Mouse (Mus musculus) liver, embryonic 12.5 days (tissue): Measurements from ENCODE around the gene Emid1. TPM values are rescaled to one million over a fixed set of nuclear protein-coding genes. Genes with fewer than 3 reads are reported as not detected.
"Not testable (repeated sequence)": the region's sequence is repeated elsewhere in the genome, so short reads cannot be mapped to it uniquely, and the experiment has no call there.

Experiments used
- ATAC-seq: fragments of 200-750 bp; cut with Nextera tagmentation; 2 replicates; pipeline ENCODE4 v1.8.0; 2017; ENCODE audit warnings: moderate number of reproducible peaks, mild to moderate bottlenecking, moderate library complexity
- H3K27ac ChIP-seq: fragments of 300-500 bp; sonication (generic); 2 replicates; pipeline ENCODE4 v1.5.1; 2016; ENCODE audit warnings: mild to moderate bottlenecking
- H3K27me3 ChIP-seq: fragments of 300-500 bp; sonication (generic); replicated peaks from 2 replicates; pipeline ENCODE4 v1.6.1; 2016; ENCODE audit warnings: mild to moderate bottlenecking, moderate library complexity
- H3K36me3 ChIP-seq: fragments of 300-500 bp; sonication (generic); 2 replicates; pipeline ENCODE4 v1.6.1; 2016; ENCODE audit warnings: mild to moderate bottlenecking, moderate library complexity
- H3K4me1 ChIP-seq: fragments of 300-500 bp; sonication (generic); 2 replicates; pipeline ENCODE4 v1.6.1; 2016
- H3K4me2 ChIP-seq: fragments of 300-500 bp; sonication (generic); 2 replicates; pipeline ENCODE4 v1.6.1; 2016; ENCODE audit warnings: mild to moderate bottlenecking, moderate library complexity
- H3K4me3 ChIP-seq: fragments of 300-500 bp; sonication (generic); 2 replicates; pipeline ENCODE4 v1.5.1; 2016; ENCODE audit warnings: mild to moderate bottlenecking, moderate library complexity
- H3K9ac ChIP-seq: fragments of 300-500 bp; sonication (generic); 2 replicates; pipeline ENCODE4 v1.6.1; 2016; ENCODE audit warnings: mild to moderate bottlenecking, moderate library complexity
- H3K9me3 ChIP-seq: fragments of 300-500 bp; sonication (generic); replicated peaks from 2 replicates; pipeline ENCODE4 v1.6.1; 2016; ENCODE audit warnings: mild to moderate bottlenecking, moderate library complexity
- WGBS: fragments of 180-500 bp; shearing (Covaris S2); methylation state at CpG from one replicate; pipeline ENCODE4 v1.1.7; 2016; ENCODE audit not compliant: insufficient replicate concordance; 5-methylcytosine and 5-hydroxymethylcytosine counted together
- polyA plus RNA-seq: library from polyadenylated mRNA; unstranded; fragments of >200 nt; fragmentation: Nextera tagmentation; extraction: Ambion mirVana; gene quantifications from 2 replicates; pipeline ENCODE4 v1.2.1, GENCODE M21; 2016

Emid1 gene
- polyA plus RNA-seq, 1 experiment from 2014 or later: 9.1 TPM

GRCm38 (mm10) chr11:5100283-5100682 is 51.8 kb downstream of the Emid1 start:
- 3% methylated on average over 7 of the region's 7 CpGs for WGBS
- no peak for ATAC-seq
- H3K36me3 ChIP-seq: peaks cover 46% of the 10 kb centered on the region
- peaks cover 57% of the 10 kb centered on the region for H3K4me1 ChIP-seq
- H3K27ac ChIP-seq: peak overlapping the region; percentile 91
- H3K27me3 ChIP-seq: no peaks in the 10 kb centered on the region
- peak overlapping the region; percentile 100 for H3K4me3 ChIP-seq
- H3K9ac ChIP-seq: peak overlapping the region; percentile 100
- H3K9me3 ChIP-seq: no peaks in the 10 kb centered on the region
- H3K4me2 ChIP-seq: peak overlapping the region; percentile 81

GRCm38 (mm10) chr11:5099576-5100183 is 52.4 kb downstream of the Emid1 start:
- Histone ChIP-seq H3K9me3 (no peaks in the 10 kb centered on the region), H3K4me2 (peak overlapping the region; percentile 81), H3K9ac (peak overlapping the region; percentile 100), H3K36me3 (peaks cover 41% of the 10 kb centered on the region), H3K4me1 (peaks cover 59% of the 10 kb centered on the region), H3K4me3 (peak overlapping the region; percentile 100), H3K27ac (peak overlapping the region; percentile 91), H3K27me3 (no peaks in the 10 kb centered on the region)
- ATAC-seq: peak; percentile 65
- WGBS: under 1% methylated on average over 31 of the region's 31 CpGs

- peak within 1 kb of the TSS; percentile 100 for H3K4me3 ChIP-seq
- peaks cover 64% of the 10 kb centered on the region for H3K4me1 ChIP-seq
- peak; percentile 85 for ATAC-seq
- H3K27ac ChIP-seq: peak within 1 kb of the TSS; percentile 91
- WGBS: under 1% methylated on average over 89 of the region's 92 CpGs
- no peaks in the 10 kb centered on the region for H3K27me3 ChIP-seq
- peak within 1 kb of the TSS; percentile 81 for H3K4me2 ChIP-seq
- H3K9me3 ChIP-seq: no peaks in the 10 kb centered on the region
- H3K36me3 ChIP-seq: peaks cover 39% of the 10 kb centered on the region
- H3K9ac ChIP-seq: peak within 1 kb of the TSS; percentile 100
Observed at GRCm38 (mm10) chr11:5098736-5099542, 53.1 kb downstream of the Emid1 start, which contains the start of the genes Rhbdd3 and Ewsr1. Gene Rhbdd3, plus strand, starts transcription at chr11:5098926. Gene Ewsr1, minus strand, starts transcription at chr11:5099266.

GRCm38 (mm10) chr11:5098035-5098735 is 53.9 kb downstream of the Emid1 start:
- Histone ChIP-seq H3K9me3 (no peaks in the 10 kb centered on the region), H3K4me1 (peaks cover 64% of the 10 kb centered on the region), H3K4me2 (peak overlapping the region; percentile 81), H3K9ac (peak overlapping the region; percentile 100), H3K27ac (peak overlapping the region; percentile 91), H3K27me3 (no peaks in the 10 kb centered on the region), H3K4me3 (peak overlapping the region; percentile 100), H3K36me3 (peaks cover 39% of the 10 kb centered on the region)
- ATAC-seq: peak; percentile 19
- under 1% methylated on average over 44 of the region's 44 CpGs for WGBS

GRCm38 (mm10) chr11:5096480-5097020 is 55.5 kb downstream of the Emid1 start:
- H3K36me3 ChIP-seq: peaks cover 50% of the 10 kb centered on the region
- H3K9me3 ChIP-seq: no peaks in the 10 kb centered on the region
- peak overlapping the region; percentile 81 for H3K4me2 ChIP-seq
- peak overlapping the region; percentile 91; the same call in 1 of the 2 replicates for H3K27ac ChIP-seq
- H3K9ac ChIP-seq: peak overlapping the region; percentile 100
- H3K27me3 ChIP-seq: no peaks in the 10 kb centered on the region
- H3K4me1 ChIP-seq: peaks cover 47% of the 10 kb centered on the region
- 46% methylated on average over 8 of the region's 8 CpGs for WGBS
- peak overlapping the region; percentile 100 for H3K4me3 ChIP-seq
- no peak for ATAC-seq

GRCm38 (mm10) chr11:5095877-5096276 is 56.2 kb downstream of the Emid1 start:
- ATAC-seq: no peak
- 0 out of 2 replicates have a peak overlapping the region, but pooled peaks have one; percentile 100 for H3K4me3 ChIP-seq
- WGBS: 77% methylated on average over 5 of the region's 5 CpGs
- no peak overlapping the region; the same call in 1 of the 2 replicates for H3K9ac ChIP-seq
- no peaks in the 10 kb centered on the region for H3K9me3 ChIP-seq
- H3K4me1 ChIP-seq: peaks cover 41% of the 10 kb centered on the region
- H3K36me3 ChIP-seq: peaks cover 52% of the 10 kb centered on the region
- H3K27me3 ChIP-seq: no peaks in the 10 kb centered on the region
- H3K27ac ChIP-seq: peak overlapping the region; percentile 48; the same call in 1 of the 2 replicates
- peak overlapping the region; percentile 81 for H3K4me2 ChIP-seq

- no peak for ATAC-seq
- Histone ChIP-seq H3K4me2 (no peak overlapping the region), H3K27me3 (no peaks in the 10 kb centered on the region), H3K9me3 (no peaks in the 10 kb centered on the region), H3K27ac (no peak overlapping the region), H3K36me3 (peaks cover 88% of the 10 kb centered on the region), H3K4me3 (no peak overlapping the region), H3K4me1 (peaks cover 22% of the 10 kb centered on the region), H3K9ac (no peak overlapping the region)
- WGBS: 73% methylated on average over 2 of the region's 2 CpGs
Observed at GRCm38 (mm10) chr11:5091706-5092105, 60.4 kb downstream of the Emid1 start.

GRCm38 (mm10) chr11:5089147-5089546 is 62.9 kb downstream of the Emid1 start:
- no peaks in the 10 kb centered on the region for H3K27me3 ChIP-seq
- no peak overlapping the region for H3K27ac ChIP-seq
- peaks cover 97% of the 10 kb centered on the region for H3K36me3 ChIP-seq
- H3K9me3 ChIP-seq: no peaks in the 10 kb centered on the region
- peaks cover 3% of the 10 kb centered on the region; the same call in 1 of the 2 replicates for H3K4me1 ChIP-seq
- ATAC-seq: no peak
- H3K9ac ChIP-seq: no peak overlapping the region
- H3K4me3 ChIP-seq: no peak overlapping the region
- 95% methylated on average over 1 of the region's 1 CpGs for WGBS
- no peak overlapping the region for H3K4me2 ChIP-seq

- not testable (repeated sequence) for H3K4me2 ChIP-seq, H3K27me3 ChIP-seq, H3K4me3 ChIP-seq, H3K9me3 ChIP-seq, H3K4me1 ChIP-seq, H3K27ac ChIP-seq, ATAC-seq, H3K9ac ChIP-seq
- WGBS: 86% methylated on average over 4 of the region's 5 CpGs
- H3K36me3 ChIP-seq: peaks cover 87% of the 10 kb centered on the region
Observed at GRCm38 (mm10) chr11:5076843-5077242, 75.2 kb downstream of the Emid1 start.

GRCm38 (mm10) chr11:5075760-5076159 is 76.3 kb downstream of the Emid1 start:
- no peak for ATAC-seq
- Histone ChIP-seq H3K27me3 (no peaks in the 10 kb centered on the region), H3K4me3 (no peak overlapping the region), H3K27ac (no peak overlapping the region), H3K36me3 (peaks cover 90% of the 10 kb centered on the region), H3K9ac (no peak overlapping the region), H3K9me3 (no peaks in the 10 kb centered on the region), H3K4me2 (no peak overlapping the region), H3K4me1 (no peaks in the 10 kb centered on the region)

GRCm38 (mm10) chr11:5074882-5075281 is 77.2 kb downstream of the Emid1 start:
- H3K9me3 ChIP-seq: no peaks in the 10 kb centered on the region
- H3K4me2 ChIP-seq: no peak overlapping the region
- no peaks in the 10 kb centered on the region for H3K27me3 ChIP-seq
- no peak overlapping the region for H3K9ac ChIP-seq
- no peak for ATAC-seq
- H3K36me3 ChIP-seq: peaks cover 90% of the 10 kb centered on the region
- 67% methylated on average over 4 of the region's 4 CpGs for WGBS
- H3K4me3 ChIP-seq: no peak overlapping the region
- H3K4me1 ChIP-seq: no peaks in the 10 kb centered on the region
- H3K27ac ChIP-seq: no peak overlapping the region
